Mouse (Mus musculus) left cerebral cortex, postnatal 10 days (tissue): ENCODE data around the gene Gbe1. TPM values are rescaled to one million over a fixed set of nuclear protein-coding genes. Genes with fewer than 3 reads are reported as not detected.

ENCODE experiments used
- DNase-seq, 2 experiments: peaks; one replicate each; pipeline ENCODE4 v3.0.0; 2021 to 2022; ENCODE audit warnings: low spot score in 2 of 2, mixed read lengths in 1 of 2; ENCODE audit errors: extremely low spot score in 1 of 2
- intact Hi-C: fragments of 180-260 bp; cut with DNase I; formaldehyde crosslinking; loops from one replicate; pipeline ENCODE4 v1.15.1; 2025
- total RNA-seq, 2 experiments: library from RNA; stranded (reverse); gene quantifications; 2 replicates each; pipeline ENCODE4 v1.2.3; 2021

Gene Gbe1
- 10 to 100 TPM; 13.6 to 15.8 TPM for total RNA-seq

- DNase-seq, result peak; percentile 67 to 95
- intact Hi-C loops, result loop anchor here (10.0 kb wide), 1 partner anchor 251 kb away; no protein-coding TSS in a partner anchor
Measured at GRCm38 (mm10) chr16:70313886-70314577, at the start of gene Gbe1. Gene Gbe1, plus strand, starts transcription at chr16:70313949.

- intact Hi-C loops, result loop anchor here (10.0 kb wide), 1 partner anchor 254 kb away; no protein-coding TSS in a partner anchor
- DNase-seq, result no peak
Measured at GRCm38 (mm10) chr16:70310691-70311090, 3.1 kb upstream of the Gbe1 start.

- DNase-seq, result no peak
- intact Hi-C loops, result loop anchor here (10.0 kb wide), 1 partner anchor 251 kb away; no protein-coding TSS in a partner anchor
Measured at GRCm38 (mm10) chr16:70313496-70313885, 258 bp upstream of the Gbe1 start.

- DNase-seq, result no peak
- intact Hi-C loops, result loop anchor here (10.0 kb wide), 1 partner anchor 250 kb away; no protein-coding TSS in a partner anchor
Measured at GRCm38 (mm10) chr16:70314578-70314930, 805 bp downstream of the Gbe1 start.

- no peak for DNase-seq
- intact Hi-C loops, result loop anchor here (10.0 kb wide), 1 partner anchor 250 kb away; no protein-coding TSS in a partner anchor
Measured at GRCm38 (mm10) chr16:70315261-70315660, 1.5 kb downstream of the Gbe1 start.

GRCm38 (mm10) chr16:70315862-70316390 lies 2.2 kb downstream of the Gbe1 start:
- intact Hi-C loops, result loop anchor here (10.0 kb wide), 1 partner anchor 249 kb away; no protein-coding TSS in a partner anchor

GRCm38 (mm10) chr16:70319388-70319787 lies 5.6 kb downstream of the Gbe1 start:
- intact Hi-C loops, result loop anchor here (10.0 kb wide), 1 partner anchor 245 kb away; no protein-coding TSS in a partner anchor
- no peak for DNase-seq

More at GRCm38 (mm10) chr16:70315862-70316390, 2.2 kb downstream of the Gbe1 start:
- no peak for DNase-seq

- intact Hi-C loops, result no loop called here
- DNase-seq, result no peak
Measured at GRCm38 (mm10) chr16:70320612-70321280, 7.0 kb downstream of the Gbe1 start.

- DNase-seq, result no peak
- intact Hi-C loops, result no loop called here
Measured at GRCm38 (mm10) chr16:70326339-70326948, 12.7 kb downstream of the Gbe1 start.

GRCm38 (mm10) chr16:70328566-70328965 lies 14.8 kb downstream of the Gbe1 start:
- DNase-seq, result no peak
- intact Hi-C loops, result no loop called here

- DNase-seq, result no peak
- intact Hi-C loops, result no loop called here
Measured at GRCm38 (mm10) chr16:70329036-70329435, 15.3 kb downstream of the Gbe1 start.

GRCm38 (mm10) chr16:70329471-70329870 lies 15.7 kb downstream of the Gbe1 start:
- intact Hi-C loops, result no loop called here
- no peak for DNase-seq

- intact Hi-C loops, result no loop called here
- no peak for DNase-seq
Measured at GRCm38 (mm10) chr16:70330007-70330406, 16.3 kb downstream of the Gbe1 start.

- intact Hi-C loops, result no loop called here
- DNase-seq, result no peak
Measured at GRCm38 (mm10) chr16:70330626-70331275, 17.0 kb downstream of the Gbe1 start.

- no peak for DNase-seq
- intact Hi-C loops, result no loop called here
Measured at GRCm38 (mm10) chr16:70334812-70335211, 21.1 kb downstream of the Gbe1 start.

GRCm38 (mm10) chr16:70335472-70335871 lies 21.7 kb downstream of the Gbe1 start:
- intact Hi-C loops, result no loop called here
- DNase-seq, result no peak

GRCm38 (mm10) chr16:70337661-70338060 lies 23.9 kb downstream of the Gbe1 start:
- intact Hi-C loops, result no loop called here
- no peak for DNase-seq

- DNase-seq, result no peak
- intact Hi-C loops, result no loop called here
Measured at GRCm38 (mm10) chr16:70344496-70344895, 30.7 kb downstream of the Gbe1 start.

GRCm38 (mm10) chr16:70345607-70346006 lies 31.9 kb downstream of the Gbe1 start:
- intact Hi-C loops, result no loop called here
- no peak for DNase-seq
